Mouse (Mus musculus) MEL (cell line): ENCODE measurements around the gene Trpv4. TPM values are rescaled to one million over a fixed set of nuclear protein-coding genes. Genes with fewer than 3 reads are reported as not detected.
A peak's percentile ranks its signal among the peaks of the same experiment; 100 is the strongest.

ENCODE experiments used
- DNase-seq: peaks from one replicate; pipeline ENCODE4 v3.0.0; 2011; ENCODE audit warnings: low read depth, low spot score
- H3K27ac ChIP-seq: 2 replicates; pipeline ENCODE4 v1.5.1; 2012; ENCODE audit warnings: low read depth, mild to moderate bottlenecking, control low read depth, low read length, moderate library complexity; ENCODE audit not compliant: control insufficient read depth
- H3K27me3 ChIP-seq, 2 experiments: fragments of 150-350 bp in 1 of 2; sonication (generic) in 1 of 2; 2 replicates each; pipeline ENCODE4 v1.6.1; 2012; ENCODE audit warnings: low read length in 2 of 2, mild to moderate bottlenecking in 2 of 2, improper control_type of control experiment in 1 of 2, moderate library complexity in 1 of 2; ENCODE audit not compliant: insufficient read depth in 2 of 2, control insufficient read depth in 1 of 2
- H3K36me3 ChIP-seq, 2 experiments: 2 replicates each; pipeline ENCODE4 v1.6.1; 2012 to 2014; ENCODE audit warnings: low read length in 2 of 2, improper control_type of control experiment in 1 of 2, inconsistent platforms in 1 of 2, mild to moderate bottlenecking in 1 of 2; ENCODE audit not compliant: insufficient read depth in 2 of 2, control insufficient read depth in 1 of 2
- H3K4me1 ChIP-seq, 2 experiments: fragments of 150-350 bp in 1 of 2; sonication (generic) in 1 of 2; 2 replicates each; pipeline ENCODE4 v1.6.1; 2012; ENCODE audit warnings: low read length in 2 of 2, improper control_type of control experiment in 1 of 2, mild to moderate bottlenecking in 1 of 2; ENCODE audit not compliant: insufficient read depth in 2 of 2, control insufficient read depth in 1 of 2
- H3K4me3 ChIP-seq, 2 experiments: fragments of 150-350 bp in 1 of 2; sonication (generic) in 1 of 2; 2 replicates each; pipeline ENCODE4 v1.5.1; 2012; ENCODE audit warnings: low read depth in 2 of 2, low read length in 2 of 2, mild to moderate bottlenecking in 2 of 2, moderate library complexity in 2 of 2, control low read depth in 1 of 2, improper control_type of control experiment in 1 of 2; ENCODE audit not compliant: control insufficient read depth in 1 of 2, insufficient read depth in 1 of 2
- H3K79me2 ChIP-seq: 2 replicates; pipeline ENCODE4 v1.6.1; 2012; ENCODE audit warnings: mild to moderate bottlenecking, low read length, moderate library complexity; ENCODE audit not compliant: control insufficient read depth, poor library complexity, insufficient read depth
- H3K9ac ChIP-seq: 2 replicates; pipeline ENCODE4 v1.6.1; 2012; ENCODE audit warnings: low read depth, mild to moderate bottlenecking, control low read depth, low read length, moderate library complexity; ENCODE audit not compliant: control insufficient read depth, poor library complexity, severe bottlenecking
- H3K9me3 ChIP-seq: fragments of 150-350 bp; sonication (generic); replicated peaks from 2 replicates; pipeline ENCODE4 v1.6.1; 2012; ENCODE audit warnings: mild to moderate bottlenecking, low read length, improper control_type of control experiment, moderate library complexity; ENCODE audit not compliant: insufficient read depth
- CHD1 ChIP-seq: IDR thresholded peaks from 2 replicates; pipeline ENCODE4 v1.6.1; 2012; ENCODE audit warnings: low read depth, mild to moderate bottlenecking, inconsistent platforms, low read length, improper control_type of control experiment
- CHD2 ChIP-seq: IDR thresholded peaks from 2 replicates; pipeline ENCODE4 v1.6.1; 2011; ENCODE audit warnings: low read length, improper control_type of control experiment
- E2F4 ChIP-seq: IDR thresholded peaks from 2 replicates; pipeline ENCODE4 v1.6.1; 2011; ENCODE audit warnings: low read depth, low read length, improper control_type of control experiment, borderline replicate concordance
- GABPA ChIP-seq: IDR thresholded peaks from 2 replicates; pipeline ENCODE4 v1.6.1; 2012; ENCODE audit warnings: low read depth, mild to moderate bottlenecking, inconsistent platforms, low read length, improper control_type of control experiment, moderate library complexity
- HCFC1 ChIP-seq: IDR thresholded peaks from 2 replicates; pipeline ENCODE4 v1.6.1; 2012; ENCODE audit warnings: low read depth, mild to moderate bottlenecking, inconsistent platforms, low read length, improper control_type of control experiment, moderate library complexity
- MAFK ChIP-seq: IDR thresholded peaks from 2 replicates; pipeline ENCODE4 v1.6.1; 2011; ENCODE audit warnings: low read depth, mild to moderate bottlenecking, low read length, improper control_type of control experiment, borderline replicate concordance
- MAX ChIP-seq: IDR thresholded peaks from 2 replicates; pipeline ENCODE4 v1.6.1; 2011; ENCODE audit warnings: low read length, improper control_type of control experiment
- MAZ ChIP-seq: IDR thresholded peaks from 2 replicates; pipeline ENCODE4 v1.6.1; 2012; ENCODE audit warnings: low read depth, mild to moderate bottlenecking, inconsistent platforms, low read length, improper control_type of control experiment
- MXI1 ChIP-seq: IDR thresholded peaks from 2 replicates; pipeline ENCODE4 v1.6.1; 2011; ENCODE audit warnings: mild to moderate bottlenecking, low read depth, low read length, improper control_type of control experiment
- MYB ChIP-seq: IDR thresholded peaks from 2 replicates; pipeline ENCODE4 v1.6.1; 2011; ENCODE audit warnings: mild to moderate bottlenecking, low read depth, low read length, improper control_type of control experiment
- MYC ChIP-seq: IDR thresholded peaks from 2 replicates; pipeline ENCODE4 v1.6.1; 2011; ENCODE audit warnings: low read depth, mild to moderate bottlenecking, low read length, improper control_type of control experiment, moderate library complexity
- NELFE ChIP-seq: IDR thresholded peaks from 2 replicates; pipeline ENCODE4 v1.6.1; 2011; ENCODE audit warnings: low read depth, low read length, improper control_type of control experiment
- NRF1 ChIP-seq: IDR thresholded peaks from 2 replicates; pipeline ENCODE4 v1.6.1; 2014; ENCODE audit warnings: low read depth, mild to moderate bottlenecking, inconsistent platforms, low read length, improper control_type of control experiment, moderate library complexity; ENCODE audit not compliant: poor library complexity, insufficient read depth, severe bottlenecking
- POLR2A ChIP-seq, 2 experiments: IDR thresholded peaks; 2 replicates each; pipeline ENCODE4 v1.6.1; 2011 to 2012; ENCODE audit warnings: low read length in 2 of 2, mild to moderate bottlenecking in 2 of 2, control low read depth in 1 of 2, improper control_type of control experiment in 1 of 2, low read depth in 1 of 2, moderate library complexity in 1 of 2; ENCODE audit not compliant: control insufficient read depth in 1 of 2, insufficient read depth in 1 of 2, poor library complexity in 1 of 2
- POLR2AphosphoS2 ChIP-seq: IDR thresholded peaks from 2 replicates; pipeline ENCODE4 v1.6.1; 2011; ENCODE audit warnings: low read length, improper control_type of control experiment
- SIN3A ChIP-seq: IDR thresholded peaks from 2 replicates; pipeline ENCODE4 v1.6.1; 2012; ENCODE audit warnings: low read length, improper control_type of control experiment, inconsistent platforms
- SMC3 ChIP-seq: IDR thresholded peaks from 2 replicates; pipeline ENCODE4 v1.6.1; 2011; ENCODE audit warnings: low read depth, low read length, improper control_type of control experiment
- TBP ChIP-seq: IDR thresholded peaks from 2 replicates; pipeline ENCODE4 v1.8.0; 2011; ENCODE audit warnings: low read depth, low read length, improper control_type of control experiment
- TCF12 ChIP-seq: IDR thresholded peaks from 2 replicates; pipeline ENCODE4 v1.6.1; 2014; ENCODE audit warnings: low read depth, mild to moderate bottlenecking, inconsistent platforms, low read length, improper control_type of control experiment, moderate library complexity
- USF2 ChIP-seq, 2 experiments: IDR thresholded peaks; 2 replicates each; pipeline ENCODE4 v1.6.1; 2011 to 2012; ENCODE audit warnings: improper control_type of control experiment in 2 of 2, low read length in 2 of 2, borderline replicate concordance in 1 of 2, inconsistent platforms in 1 of 2, low read depth in 1 of 2, mild to moderate bottlenecking in 1 of 2; ENCODE audit not compliant: insufficient read depth in 1 of 2
- ZC3H11A ChIP-seq: IDR thresholded peaks from 2 replicates; pipeline ENCODE4 v1.6.1; 2012; ENCODE audit warnings: low read depth, mild to moderate bottlenecking, inconsistent platforms, low read length, improper control_type of control experiment
- ZMIZ1 ChIP-seq: IDR thresholded peaks from 2 replicates; pipeline ENCODE4 v1.6.1; 2012; ENCODE audit warnings: low read depth, mild to moderate bottlenecking, inconsistent platforms, low read length, improper control_type of control experiment, moderate library complexity
- ZNF384 ChIP-seq: IDR thresholded peaks from 2 replicates; pipeline ENCODE4 v1.6.1; 2012; ENCODE audit warnings: low read depth, mild to moderate bottlenecking, inconsistent platforms, low read length, improper control_type of control experiment
- polyA plus RNA-seq, 2 experiments: library from polyadenylated mRNA; stranded (reverse) in 1 of 2; unstranded in 1 of 2; fragments of >175 nt in 1 of 2; fragments of >200 nt in 1 of 2; gene quantifications; 2 replicates each; pipeline versions ENCODE4 v1.2.1 to v1.2.4; 2012; ENCODE audit warnings: low replicate concordance in 2 of 2, low read depth in 1 of 2; ENCODE audit not compliant: insufficient read length in 2 of 2, insufficient read depth in 1 of 2, missing spikeins in 1 of 2
- total RNA-seq: library from RNA; depleted of rRNA; stranded (reverse); fragments of 300-350 nt; gene quantifications from 2 replicates; pipeline ENCODE4 v1.2.3, GENCODE M21; 2012

The Trpv4 gene
- total and polyA plus RNA-seq, 3 experiments = 0.29 TPM; not detected in 2

DNA sequence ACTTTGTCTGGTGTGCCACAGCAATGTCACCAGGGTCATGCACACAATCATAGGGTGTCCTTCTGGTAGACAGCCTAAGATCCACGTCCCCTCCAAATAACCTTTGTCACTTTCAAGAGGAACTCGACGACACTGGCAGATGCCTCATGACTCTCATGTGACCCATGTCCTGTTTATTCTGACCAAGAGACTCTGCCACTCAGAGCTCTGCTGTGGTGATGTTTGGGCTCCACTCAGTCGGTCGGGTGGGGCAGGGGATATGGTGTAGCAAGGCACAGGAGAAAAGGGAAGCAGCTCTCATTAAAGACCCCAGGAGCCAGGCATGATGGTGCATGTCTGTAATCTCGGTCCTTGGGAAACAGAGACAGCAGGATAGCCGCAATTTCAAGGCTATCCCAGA, 40.8 kb upstream of the Trpv4 start:
- Histone ChIP-seq H3K9me3 (no peaks in the 10 kb centered on the region), H3K27me3 (no peaks in the 10 kb centered on the region)
- TF ChIP-seq TCF12 = no peak
- TF ChIP-seq, all 39 proteins: peak for 0
- Histone ChIP-seq H3K79me2 (no peaks in the 10 kb centered on the region), H3K4me1 (peaks cover 0 to 10% of the 10 kb centered on the region in 2 experiments; a peak in 1 of 4 replicates), H3K36me3 (peaks cover 0 to 8% of the 10 kb centered on the region in 2 experiments; a peak in 2 of 4 replicates), H3K9ac (peak overlapping the region; percentile 51), H3K27ac (peak overlapping the region; percentile 30), H3K4me3 (peak overlapping the region; percentile 6 to 31; a peak in 3 of 4 replicates)
- peak; percentile 40 for DNase-seq

DNA sequence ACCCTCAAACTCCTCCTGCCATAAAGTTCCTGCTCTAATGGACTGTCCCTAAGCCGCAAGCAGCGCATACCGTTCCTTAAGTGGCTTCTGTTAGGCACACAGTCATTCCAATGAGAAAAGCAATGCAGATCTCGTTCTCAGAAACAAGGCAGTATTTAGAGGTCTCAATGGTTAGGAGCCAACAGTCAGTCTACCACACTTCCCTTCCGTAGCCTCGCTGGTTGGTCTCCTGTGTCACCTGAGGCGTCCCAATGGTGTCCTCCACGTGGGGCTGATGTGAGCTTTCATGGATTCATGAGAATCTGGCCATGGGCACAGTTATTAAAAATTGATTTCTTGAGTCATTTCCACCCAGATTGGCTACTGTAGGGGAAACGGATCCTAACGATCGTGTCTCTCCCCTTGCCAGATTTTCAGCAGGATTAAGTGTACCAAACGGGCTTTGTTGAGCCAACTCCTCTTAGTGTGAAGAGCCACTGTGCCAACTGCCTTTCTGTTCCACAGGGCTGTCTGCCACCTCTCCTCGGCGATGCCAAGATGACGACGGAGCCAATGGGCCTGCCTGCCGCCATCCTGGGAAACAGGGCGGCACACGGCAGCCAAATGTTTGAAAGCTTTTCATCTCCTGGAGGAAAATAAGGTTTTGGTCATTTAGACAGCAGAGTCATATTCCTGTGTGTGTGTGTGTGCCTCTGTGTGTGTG, 40.0 kb upstream of the Trpv4 start:
- no peaks in the 10 kb centered on the region for H3K9me3 ChIP-seq
- DNase-seq = no peak
- H3K4me1 ChIP-seq = peaks cover 0 to 10% of the 10 kb centered on the region in 2 experiments; a peak in 1 of 4 replicates
- peaks cover 0 to 8% of the 10 kb centered on the region in 2 experiments; a peak in 2 of 4 replicates for H3K36me3 ChIP-seq
- no peak overlapping the region for H3K9ac ChIP-seq
- no peak overlapping the region for H3K4me3 ChIP-seq
- no peak for TF ChIP-seq MAFK
- TF ChIP-seq USF2 (IDR thresholded peaks at IDR 0.05; ENCODE audit: borderline replicate concordance in 1 of 2, insufficient read depth in 1 of 2, low read depth in 1 of 2, low read length in 2 of 2) = no peak
- no peak for TF ChIP-seq MAZ
- TF ChIP-seq E2F4 = no peak
- TF ChIP-seq TCF12 = no peak
- TF ChIP-seq SMC3 = no peak
- no peak for TF ChIP-seq GABPA
- no peak for TF ChIP-seq TBP
- TF ChIP-seq ZC3H11A = no peak
- no peak for TF ChIP-seq HCFC1
- no peak for TF ChIP-seq MXI1
- TF ChIP-seq POLR2A (IDR thresholded peaks at IDR 0.05; ENCODE audit: control insufficient read depth in 1 of 2, insufficient read depth in 1 of 2, low read depth in 1 of 2, low read length in 2 of 2, poor library complexity in 1 of 2) = no peak
- no peak overlapping the region for H3K27ac ChIP-seq
- H3K79me2 ChIP-seq = no peaks in the 10 kb centered on the region
- H3K27me3 ChIP-seq = peaks cover 0 to 2% of the 10 kb centered on the region in 2 experiments; a peak in 1 of 4 replicates

DNA sequence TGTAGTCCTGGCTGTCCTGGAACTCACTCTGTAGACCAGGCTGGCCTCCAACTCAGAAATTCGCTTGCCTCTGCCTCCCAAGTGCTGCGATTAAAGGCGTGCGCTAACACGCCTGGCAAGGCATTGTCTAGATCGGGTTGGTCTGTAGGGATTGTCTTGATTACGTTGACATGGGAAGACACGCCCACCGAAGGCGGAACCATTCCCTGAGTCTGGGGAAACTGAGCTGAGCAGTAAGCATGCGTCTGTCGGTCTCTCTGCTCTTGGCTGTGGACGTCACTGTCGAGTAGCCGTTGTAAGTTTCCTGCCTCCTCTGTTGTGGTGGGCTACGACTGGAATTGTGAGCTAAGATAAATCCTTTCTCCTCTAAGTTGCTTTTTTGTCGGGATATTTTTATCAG, 38.7 kb upstream of the Trpv4 start:
- peaks cover 0 to 2% of the 10 kb centered on the region in 2 experiments; a peak in 1 of 4 replicates for H3K27me3 ChIP-seq
- no peaks in the 10 kb centered on the region for H3K9me3 ChIP-seq
- peak; percentile 45 for TF ChIP-seq TCF12
- 0 out of 2 replicates have a peak, but pooled peaks have one; percentile 62 for TF ChIP-seq ZMIZ1
- no peak for TF ChIP-seq MYB
- TF ChIP-seq CHD2 = no peak
- peak; percentile 59 for TF ChIP-seq MXI1
- peak; percentile 44; the same call in 1 of the 2 replicates for TF ChIP-seq MAX
- peak; percentile 36 for TF ChIP-seq SIN3A
- TF ChIP-seq ZNF384 = no peak
- no peak for TF ChIP-seq ZC3H11A
- peak; percentile 63; the same call in 1 of the 2 replicates for TF ChIP-seq MYC
- TF ChIP-seq TBP = peak; percentile 95
- TF ChIP-seq POLR2A (IDR thresholded peaks at IDR 0.05; ENCODE audit: control insufficient read depth in 1 of 2, insufficient read depth in 1 of 2, low read depth in 1 of 2, low read length in 2 of 2, poor library complexity in 1 of 2) = peak; percentile 61 to 90; a peak in 3 of 4 replicates
- TF ChIP-seq POLR2AphosphoS2 = peak; percentile 85; the same call in 1 of the 2 replicates
- TF ChIP-seq NELFE = peak; percentile 87
- no peak for TF ChIP-seq SMC3
- 0 out of 2 replicates have a peak, but pooled peaks have one; percentile 12 for TF ChIP-seq HCFC1
- TF ChIP-seq CHD1 = no peak
- peak; percentile 70 for TF ChIP-seq NRF1
- peaks cover 0 to 12% of the 10 kb centered on the region in 2 experiments; a peak in 1 of 4 replicates for H3K4me1 ChIP-seq
- peak; percentile 96 for DNase-seq
- peak overlapping the region; percentile 81 for H3K9ac ChIP-seq
- H3K36me3 ChIP-seq = peaks cover 0 to 8% of the 10 kb centered on the region in 2 experiments; a peak in 2 of 4 replicates
- H3K27ac ChIP-seq = peak overlapping the region; percentile 50
- H3K79me2 ChIP-seq = no peaks in the 10 kb centered on the region
- H3K4me3 ChIP-seq = peak overlapping the region; percentile 62 to 72
